Mouse (Mus musculus): Measurements from ENCODE around the gene Plcb3.
A peak's percentile ranks its signal among the peaks of the same experiment; 100 is the strongest.
"Not testable (repeated sequence)": the region's sequence is repeated elsewhere in the genome, so short reads cannot be mapped to it uniquely, and the experiment has no call there.

Plcb3 gene

DNA sequence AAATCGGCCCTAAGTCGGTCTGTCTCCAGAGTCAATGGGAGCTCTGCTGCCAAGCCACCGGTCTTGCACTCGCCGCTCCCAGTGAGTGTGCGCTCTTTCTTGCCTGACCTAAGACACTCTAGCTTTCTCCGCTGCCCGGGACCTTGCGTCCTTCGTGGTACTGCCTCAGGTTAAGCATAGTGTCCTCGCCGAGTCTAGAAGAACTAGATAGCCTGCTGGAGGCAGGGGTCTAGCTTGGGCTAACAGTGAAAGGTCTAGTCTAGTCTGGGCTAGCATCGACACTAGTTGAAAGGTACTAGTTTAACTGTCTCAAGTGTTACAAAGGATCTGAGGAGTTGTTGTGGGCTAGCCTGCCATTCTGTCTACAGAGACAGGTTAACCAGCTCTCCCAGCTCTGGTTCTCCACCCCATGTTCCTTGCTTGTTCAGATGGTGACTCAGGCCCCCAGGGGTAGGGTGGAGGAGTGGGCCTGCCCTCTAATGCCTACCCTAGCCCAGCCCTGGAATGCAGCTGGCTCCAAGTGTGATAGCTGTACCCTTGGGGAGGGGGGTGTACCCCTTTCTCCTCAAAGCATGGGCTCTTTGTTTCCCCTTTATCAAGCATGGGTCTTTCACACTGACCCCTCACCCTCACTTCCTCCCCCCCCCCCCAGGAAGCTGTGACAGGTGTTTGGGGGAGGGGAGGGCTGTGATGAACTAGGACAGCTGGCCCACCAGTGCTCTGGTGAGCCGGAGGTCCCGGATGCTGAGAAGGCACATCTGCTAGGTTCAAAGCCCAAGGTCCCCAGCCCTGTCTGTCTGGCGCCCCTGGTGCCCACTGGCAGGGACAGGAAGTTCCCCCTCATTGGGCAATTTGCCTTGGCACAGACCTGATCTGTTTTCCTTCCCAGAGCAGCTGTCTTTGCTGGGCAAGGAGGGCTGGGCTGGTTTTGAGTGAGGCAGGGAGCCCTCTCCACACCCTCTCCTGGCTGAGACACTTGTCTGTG, at the start of gene Plcb3:
TSS of gene Plcb3 (minus strand) at position 934 of the 985 bp plus-strand sequence.
- DNase-seq (ENCODE audit: low spot score): peak; percentile 91

DNA sequence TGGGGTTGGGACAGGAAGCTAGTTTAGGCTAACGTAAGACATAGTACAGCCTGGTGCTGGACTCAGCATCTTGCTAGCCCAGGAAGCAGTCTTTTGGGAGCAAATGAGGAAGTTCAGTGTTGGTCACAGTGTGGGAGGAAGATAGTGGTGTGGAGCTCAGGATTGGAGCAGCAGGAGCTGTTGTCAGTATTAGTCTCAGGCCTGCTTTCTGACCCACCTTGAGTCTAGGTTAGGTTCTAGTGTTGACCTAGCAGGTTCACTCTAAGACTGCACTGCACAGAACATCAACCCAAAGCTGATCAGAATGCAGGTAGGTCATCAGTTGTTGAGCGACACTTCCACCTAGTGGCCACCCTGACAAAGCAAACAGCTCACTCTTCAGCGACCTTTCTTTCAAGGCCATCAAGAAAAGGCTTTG, 44.0 kb upstream of the Plcb3 start:
- peak; percentile 64 for DNase-seq (ENCODE audit: low spot score)

DNA sequence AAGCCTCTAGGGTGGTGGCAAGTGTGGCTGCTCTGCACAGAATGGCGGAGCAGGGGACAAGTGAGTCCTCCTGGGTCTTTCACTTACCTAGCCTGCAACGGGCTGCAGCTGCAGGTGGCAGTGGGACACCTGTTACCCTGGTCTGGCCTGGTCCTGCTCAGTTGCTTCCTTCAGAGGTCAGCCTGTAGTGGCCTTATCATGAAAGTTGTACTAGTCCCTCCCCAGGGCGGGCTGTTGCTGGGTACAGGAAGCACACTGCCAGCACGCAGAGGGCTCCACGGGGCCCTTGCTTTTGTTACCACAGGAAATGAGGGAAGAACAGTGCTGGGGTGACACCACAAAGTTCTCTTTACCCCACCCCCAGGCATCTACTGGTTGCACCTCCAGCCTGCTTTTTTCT, 42.9 kb upstream of the Plcb3 start, which contains the start of gene Fermt3:
TSS of gene Fermt3 (minus strand) at position 279 of the 400 bp plus-strand sequence.
- DNase-seq (ENCODE audit: low spot score): no peak

DNA sequence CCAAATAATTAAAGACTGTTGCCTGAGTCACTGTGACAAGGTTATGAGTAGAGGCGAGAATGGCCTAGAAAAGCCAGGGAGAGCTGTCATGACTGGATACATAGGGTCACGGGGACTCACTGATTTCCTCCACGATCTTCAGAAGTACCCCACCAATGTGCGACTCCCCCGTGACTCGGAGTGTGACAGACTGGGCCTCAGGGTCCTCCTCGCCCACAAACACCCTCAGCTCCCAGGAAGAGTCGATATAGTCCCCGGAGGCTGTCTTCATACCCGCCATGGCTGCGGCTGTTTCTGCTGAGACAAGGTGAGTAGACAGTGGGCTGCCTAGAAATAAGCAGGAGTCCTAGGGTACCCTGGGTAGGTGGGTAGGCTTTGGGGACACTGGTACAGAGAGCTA, 42.3 kb upstream of the Plcb3 start:
- DNase-seq (ENCODE audit: low spot score): no peak

DNA sequence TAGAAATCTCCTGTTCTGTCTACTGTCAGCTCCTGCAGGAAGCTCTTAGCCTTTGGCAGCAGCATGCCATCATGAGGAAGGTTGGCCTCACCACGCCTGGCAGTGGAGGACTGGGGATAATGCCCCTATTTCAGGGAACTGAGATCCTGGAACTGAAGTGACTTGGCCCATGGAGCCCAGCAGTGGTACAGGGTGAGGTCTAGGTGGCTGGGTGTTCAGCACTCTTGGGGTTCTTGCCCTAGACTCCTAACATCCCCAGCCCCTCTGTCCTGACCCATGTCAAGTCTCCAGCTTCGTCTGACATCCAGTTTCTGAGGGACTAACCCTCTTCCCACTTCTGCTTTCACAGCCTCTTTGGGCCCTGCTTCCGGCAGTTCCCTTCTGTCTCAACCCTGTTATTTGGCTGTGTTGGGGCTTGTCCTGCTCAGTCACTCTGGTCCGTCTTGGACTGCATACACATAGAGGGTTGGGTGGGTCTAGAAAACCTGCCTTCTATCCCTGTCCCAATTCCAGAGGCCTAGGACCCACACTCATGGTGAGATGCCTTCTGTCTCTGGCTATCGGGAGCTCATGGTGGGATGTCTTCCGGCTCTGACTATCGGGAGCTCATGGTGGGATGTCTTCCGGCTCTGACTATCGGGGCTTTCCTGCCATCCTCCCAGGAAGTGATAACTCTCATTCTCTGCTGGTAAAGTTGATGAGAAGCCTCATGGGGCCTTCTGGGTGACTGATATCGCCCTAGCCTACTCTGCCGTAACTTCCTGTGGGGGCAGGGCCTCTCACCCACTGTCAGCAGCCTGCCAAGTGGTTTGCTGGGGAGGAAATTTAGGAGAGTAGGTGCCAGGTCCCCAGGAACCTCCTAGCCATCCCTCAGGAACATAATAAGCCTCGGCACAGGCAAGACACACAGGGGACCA, 41.5 kb upstream of the Plcb3 start:
- DNase-seq (ENCODE audit: low spot score): no peak

DNA sequence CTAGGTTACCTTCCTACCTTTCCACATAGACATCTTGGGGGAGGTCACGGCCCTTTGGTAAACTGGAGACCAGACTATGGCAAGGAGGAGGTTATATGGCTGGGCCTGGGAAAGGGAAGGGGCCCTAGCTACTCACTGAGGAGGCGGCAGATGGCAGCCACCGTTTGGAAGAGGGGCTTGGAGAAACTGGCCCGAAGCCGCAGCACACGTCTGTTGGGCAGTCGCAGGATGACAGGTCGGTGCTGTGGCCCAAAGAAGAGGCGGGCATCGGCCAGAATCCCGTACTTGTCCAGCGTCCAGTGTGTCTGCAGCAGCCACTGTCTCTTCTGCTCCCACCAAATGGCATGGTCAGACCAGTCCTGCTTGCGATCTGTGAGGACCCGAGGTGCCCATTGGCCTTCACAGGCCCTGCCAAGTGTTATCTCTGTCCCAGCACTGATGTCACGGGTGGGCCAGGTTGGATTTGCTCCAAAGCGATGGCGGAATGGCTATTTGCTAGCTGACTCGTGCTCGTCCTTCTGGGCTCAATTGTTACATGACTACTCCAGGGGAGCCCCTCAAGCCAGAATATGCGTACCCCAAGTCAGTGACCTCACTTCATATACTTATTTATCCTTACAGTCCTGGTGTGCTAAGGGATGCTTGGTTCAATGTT, 38.3 kb upstream of the Plcb3 start:
- DNase-seq (ENCODE audit: low spot score): no peak

DNA sequence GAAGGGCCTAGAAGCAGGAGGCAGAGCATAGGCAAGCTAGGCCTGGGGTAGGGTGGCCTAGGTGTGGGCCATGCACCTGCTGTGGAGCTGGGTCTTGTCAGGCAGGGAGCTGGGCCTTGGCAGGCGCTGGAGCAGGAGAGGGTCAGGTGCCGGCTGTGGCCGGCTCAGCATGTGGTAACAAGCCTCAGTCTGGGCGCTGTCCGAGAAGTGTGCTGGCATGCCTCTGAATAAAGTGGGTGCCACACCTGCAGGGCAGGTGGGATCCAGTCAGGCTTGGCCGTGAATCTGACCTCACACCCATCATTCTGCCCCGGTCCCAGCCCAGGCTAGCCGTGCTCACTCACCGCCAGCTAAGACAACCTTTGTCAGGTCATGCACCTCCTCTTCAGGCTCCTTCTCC, 37.7 kb upstream of the Plcb3 start:
- no peak for DNase-seq (ENCODE audit: low spot score)

DNA sequence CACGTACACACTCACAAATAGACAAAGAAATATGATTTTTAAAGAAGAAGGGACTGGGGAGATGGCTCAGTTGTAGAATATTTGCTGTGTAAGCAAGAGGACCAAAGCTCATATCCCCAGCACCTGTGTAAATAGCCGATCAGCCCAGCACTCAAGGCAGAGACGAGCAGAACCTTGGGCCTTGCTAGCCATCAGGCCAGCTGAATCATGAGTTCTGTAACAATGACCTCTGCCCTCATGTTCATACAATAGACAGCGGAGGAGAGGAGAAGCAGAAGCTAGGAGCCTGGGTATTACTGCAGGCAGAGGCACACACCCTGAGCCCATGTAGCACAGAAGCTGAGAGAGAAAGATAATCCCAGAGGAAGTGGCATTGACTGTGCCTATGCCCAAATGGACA, 36.2 kb upstream of the Plcb3 start:
- no peak for DNase-seq (ENCODE audit: low spot score)

DNA sequence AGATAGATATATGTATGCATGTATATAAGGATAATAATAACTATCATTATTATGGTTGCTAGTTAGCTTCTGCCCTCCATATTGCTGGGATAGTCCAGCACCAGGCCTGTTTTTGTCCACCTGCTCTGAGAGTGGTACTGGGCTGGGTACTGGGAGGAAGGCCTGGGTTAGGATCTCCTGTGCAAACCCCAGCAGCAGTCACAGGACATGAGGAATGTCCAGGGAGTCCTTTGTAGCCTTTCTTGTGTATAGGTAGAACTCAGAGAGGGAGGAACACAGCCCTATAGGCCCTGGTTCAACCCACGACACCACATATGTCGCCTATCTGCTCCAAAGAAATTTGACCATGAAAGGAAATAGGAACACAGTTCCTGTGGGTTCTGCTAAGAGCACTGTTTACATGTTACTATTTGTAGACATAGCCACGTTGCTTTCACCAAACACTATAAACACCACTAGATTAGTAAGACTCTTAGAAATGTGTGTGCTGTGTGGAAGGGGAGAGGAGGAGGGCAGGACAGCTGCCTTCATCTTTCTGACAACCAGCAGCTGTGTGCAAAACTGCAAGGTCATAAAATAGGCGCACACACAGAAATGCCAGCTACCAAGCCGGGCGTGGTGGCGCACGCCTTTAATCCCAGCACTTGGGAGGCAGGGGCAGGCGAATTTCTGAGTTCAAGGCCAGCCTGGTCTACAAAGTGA, 30.8 kb upstream of the Plcb3 start:
- DNase-seq (ENCODE audit: low spot score): no peak

DNA sequence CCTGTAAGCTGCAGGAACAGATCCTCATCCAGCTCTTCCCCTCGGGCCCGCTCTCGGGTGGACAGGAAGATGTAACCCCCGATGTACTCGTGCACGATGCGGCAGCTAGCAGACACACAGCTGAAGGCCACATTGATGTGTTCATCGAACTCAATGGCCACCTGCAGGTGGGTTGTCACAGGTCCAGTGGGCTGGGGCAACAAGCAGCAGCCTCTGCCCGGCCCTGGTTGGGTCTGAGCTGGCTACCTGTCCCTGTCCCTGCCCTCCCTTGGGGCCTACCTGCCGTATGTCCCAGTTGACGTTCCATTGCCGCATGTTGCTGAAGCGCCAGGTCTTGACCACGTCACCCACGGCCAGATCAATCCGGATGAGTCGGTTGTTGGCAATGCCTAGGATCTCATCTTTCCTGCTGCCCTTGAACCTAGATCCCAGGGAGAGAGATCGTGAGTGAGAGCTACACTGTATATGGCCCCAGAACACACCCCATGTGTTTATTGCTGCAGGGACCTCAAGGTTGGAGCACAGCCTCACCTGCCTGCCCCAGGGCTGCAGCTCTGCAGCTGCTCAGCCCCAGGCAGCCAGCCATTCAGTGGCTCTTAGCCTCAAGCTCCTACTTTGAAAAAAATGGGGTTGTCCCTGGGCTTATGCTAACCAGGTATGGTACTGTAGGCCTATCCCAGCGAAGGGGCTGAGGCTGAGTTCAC, 23.2 kb upstream of the Plcb3 start:
- no peak for DNase-seq (ENCODE audit: low spot score)

DNA sequence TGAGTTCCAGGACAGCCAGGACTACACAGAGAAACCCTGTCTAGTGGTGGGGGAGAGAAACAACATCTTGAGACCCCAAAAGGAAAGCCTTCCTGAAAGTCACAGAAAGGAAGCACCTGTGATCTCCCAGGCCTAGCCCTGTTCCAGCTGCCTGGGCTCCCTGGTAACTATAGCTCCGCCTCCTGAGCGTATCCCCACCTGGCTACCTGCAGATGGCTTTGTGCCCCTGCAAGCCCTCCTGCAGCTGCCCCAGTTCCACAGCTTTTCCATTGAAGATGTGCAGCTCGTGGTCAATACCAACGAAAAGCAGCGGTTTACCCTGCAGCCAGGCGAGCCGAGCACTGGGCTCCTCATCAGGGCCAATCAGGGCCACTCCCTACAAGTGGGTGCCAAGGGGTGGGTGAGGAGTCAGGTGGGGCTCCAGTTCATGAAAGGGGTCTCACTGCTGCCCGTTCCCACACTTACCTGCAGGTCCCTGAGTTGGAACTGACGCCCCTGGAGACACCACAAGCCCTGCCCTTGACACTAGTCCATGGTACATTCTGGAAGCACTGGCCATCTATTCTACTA, 21.5 kb upstream of the Plcb3 start:
- DNase-seq (ENCODE audit: low spot score): no peak

DNA sequence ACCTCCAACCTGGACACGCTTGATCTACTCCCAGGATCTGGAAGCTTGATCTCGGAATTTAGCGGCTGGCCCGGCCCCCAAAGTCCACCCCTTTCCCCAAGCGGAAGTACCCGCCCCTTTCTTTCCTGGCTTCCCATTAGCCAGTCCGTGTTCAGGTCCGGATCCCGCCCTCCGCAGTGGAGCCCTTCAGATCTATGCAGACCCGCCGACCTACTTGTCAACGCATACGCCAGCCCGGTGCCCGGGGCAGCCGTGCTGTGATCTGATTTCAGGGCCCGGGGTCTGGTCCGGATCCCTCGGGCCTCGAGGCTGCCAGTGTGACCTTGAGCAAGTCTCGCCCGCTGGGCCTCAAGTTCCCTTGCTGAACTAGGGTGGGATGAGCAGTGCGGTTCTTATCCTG, 19.7 kb upstream of the Plcb3 start, which contains the start of the genes Nudt22 and Trpt1:
TSS of gene Nudt22 (minus strand) at position 112 of the 400 bp plus-strand sequence.
TSS of gene Trpt1 (plus strand) at position 126 of the 400 bp plus-strand sequence.
- DNase-seq (ENCODE audit: low spot score): peak; percentile 80

DNA sequence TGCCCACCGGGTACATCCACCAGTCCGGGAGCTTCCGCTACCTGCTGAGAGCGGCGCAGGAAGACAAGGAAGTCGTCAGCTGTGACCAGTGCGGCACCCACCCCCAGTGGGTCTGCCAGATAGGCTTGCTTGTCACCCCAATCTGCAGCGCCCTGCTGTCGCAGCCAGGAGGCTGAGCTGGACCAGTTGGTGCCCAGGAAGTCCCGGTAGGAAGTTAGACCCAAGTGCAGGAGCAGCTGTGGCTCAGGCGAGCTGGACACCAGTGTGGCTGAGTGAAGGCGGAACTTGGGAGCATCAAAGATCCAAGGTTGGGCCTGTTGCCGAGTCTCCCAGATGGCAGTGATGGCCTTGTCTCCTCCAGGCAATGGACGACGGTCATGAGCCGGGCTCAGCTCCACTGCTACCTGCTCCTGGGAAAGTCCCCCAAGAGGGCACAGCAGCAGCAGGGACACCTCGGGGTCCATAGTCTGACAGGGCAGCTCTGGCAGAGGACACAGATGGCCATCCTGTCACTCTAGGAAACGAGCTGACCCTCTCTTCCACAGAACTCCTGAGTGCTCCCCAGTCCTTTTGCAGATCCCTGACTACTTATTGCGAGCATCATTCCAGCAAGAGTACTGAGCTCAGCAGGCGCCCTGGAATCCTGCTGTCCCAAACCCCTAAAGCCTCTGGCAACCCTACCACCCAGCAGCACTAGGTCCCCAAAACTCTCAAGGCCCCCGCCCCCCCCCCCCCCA, 19.2 kb upstream of the Plcb3 start:
- DNase-seq (ENCODE audit: low spot score): no peak

DNA sequence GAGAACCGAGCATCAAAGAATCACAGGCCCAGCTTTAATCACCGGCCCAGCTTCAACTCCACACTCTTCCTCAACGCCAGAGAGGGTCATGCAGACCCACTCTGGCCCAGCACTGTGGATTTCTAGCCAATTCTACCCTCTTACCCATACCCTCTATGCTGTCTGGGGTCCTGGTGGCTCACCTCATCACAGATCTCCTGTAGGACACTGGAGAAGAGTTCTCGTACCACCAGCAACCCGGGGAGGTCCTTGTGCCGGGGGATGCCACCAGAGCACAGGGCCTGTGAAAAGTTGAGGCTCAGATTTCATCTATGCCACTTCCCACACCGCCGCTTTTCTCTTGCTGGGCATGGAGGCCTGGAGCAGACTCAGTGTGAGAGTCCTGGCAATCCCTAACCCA, 18.2 kb upstream of the Plcb3 start:
- DNase-seq (ENCODE audit: low spot score): no peak

DNA sequence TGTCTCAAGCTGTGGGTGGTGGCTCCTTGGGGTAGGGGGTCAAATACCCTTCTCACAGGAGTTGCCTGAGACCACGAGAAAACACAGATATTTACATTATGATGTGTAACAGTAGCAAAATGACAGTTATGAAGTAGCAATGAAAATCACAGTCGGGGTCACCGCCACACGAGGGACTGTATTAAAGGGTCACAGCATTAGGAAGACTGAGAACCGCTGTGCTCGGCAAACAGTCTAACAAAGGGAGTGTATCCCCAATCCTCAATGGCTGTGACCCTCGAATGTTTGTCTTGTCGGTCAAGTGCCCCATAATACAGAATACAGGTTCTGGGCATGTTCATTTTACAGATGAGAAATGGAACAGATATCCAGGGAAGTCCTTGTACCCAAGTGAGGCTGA, 17.7 kb upstream of the Plcb3 start:
- no peak for DNase-seq (ENCODE audit: low spot score)

DNA sequence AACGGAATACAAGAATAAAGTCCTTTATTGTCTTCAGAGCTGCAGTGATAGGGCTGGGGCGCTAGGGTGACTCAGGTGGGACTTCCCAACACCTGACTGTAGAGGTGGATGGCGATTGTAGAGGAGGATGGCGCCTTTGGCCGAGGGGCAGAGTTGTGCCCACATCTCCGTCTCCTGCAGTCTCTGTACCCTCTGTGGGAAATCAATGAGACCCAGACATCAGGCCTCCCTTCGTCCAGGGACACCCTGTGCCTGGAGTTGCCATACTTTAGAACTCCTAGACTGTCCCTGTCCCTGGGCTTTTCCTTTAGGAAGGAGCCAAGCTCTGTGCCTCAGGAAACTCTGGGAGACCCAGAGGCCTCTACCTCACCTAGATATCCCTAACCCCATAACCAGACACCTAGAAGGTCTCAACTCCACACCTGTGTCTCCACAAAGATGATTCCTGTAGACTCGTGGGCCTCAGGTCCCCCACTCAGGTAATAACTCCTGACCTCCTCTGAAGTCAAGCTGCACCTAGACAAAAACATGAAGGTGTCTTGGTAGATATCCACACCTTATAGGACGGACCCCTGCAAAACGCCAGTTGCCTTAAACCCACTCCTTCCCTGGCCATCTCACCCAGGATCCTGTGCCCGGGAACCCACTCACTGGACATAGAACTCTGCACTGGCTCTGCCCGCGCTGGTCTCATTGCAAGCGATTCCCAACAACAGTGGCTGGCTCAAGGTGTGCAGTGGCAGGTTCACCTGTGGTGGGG, 16.9 kb upstream of the Plcb3 start:
- no peak for DNase-seq (ENCODE audit: low spot score)

DNA sequence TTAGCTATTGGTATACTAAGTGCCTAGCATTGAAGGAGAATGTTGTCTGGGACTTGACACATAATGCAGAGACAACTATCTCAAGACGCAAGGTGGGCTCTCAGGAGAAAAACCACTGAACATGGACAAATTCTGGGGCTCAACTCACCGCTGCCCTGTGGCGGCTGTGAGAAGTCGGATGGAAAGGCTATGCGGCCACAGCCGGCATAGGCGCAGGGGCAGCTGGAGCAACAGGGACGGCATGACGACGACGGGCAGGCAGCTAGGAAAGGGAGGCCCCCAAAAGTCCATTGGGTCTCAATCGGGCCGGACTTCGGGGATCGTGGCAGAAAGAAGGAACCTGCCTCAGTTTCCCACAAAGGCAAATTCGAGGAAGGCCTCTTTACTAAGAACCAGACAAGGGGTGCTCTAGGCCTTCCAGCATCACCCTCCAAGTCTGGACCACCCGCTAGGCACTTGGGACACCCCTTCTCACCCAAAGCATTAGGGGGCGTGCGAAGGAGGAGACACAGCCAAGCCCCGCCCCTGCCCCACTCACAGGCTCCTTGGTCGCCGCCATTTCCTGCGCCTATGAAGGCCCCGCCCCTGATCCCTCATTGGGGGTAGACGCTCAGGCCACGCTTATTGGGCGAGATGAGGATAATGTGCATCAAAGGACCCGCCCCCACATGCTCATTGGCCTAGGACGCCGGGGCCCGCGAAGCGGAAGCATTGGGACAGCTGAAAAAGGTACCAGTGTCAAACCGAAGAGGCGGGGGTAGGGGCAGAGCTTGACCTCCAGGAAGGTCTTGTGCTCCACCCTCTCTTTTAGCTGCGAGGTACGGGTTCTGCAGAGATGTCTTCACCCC, 16.0 kb upstream of the Plcb3 start, which contains the start of gene Dnajc4:
TSS of gene Dnajc4 (minus strand) at position 562 of the 848 bp plus-strand sequence.
- peak; percentile 91 for DNase-seq (ENCODE audit: low spot score)

DNA sequence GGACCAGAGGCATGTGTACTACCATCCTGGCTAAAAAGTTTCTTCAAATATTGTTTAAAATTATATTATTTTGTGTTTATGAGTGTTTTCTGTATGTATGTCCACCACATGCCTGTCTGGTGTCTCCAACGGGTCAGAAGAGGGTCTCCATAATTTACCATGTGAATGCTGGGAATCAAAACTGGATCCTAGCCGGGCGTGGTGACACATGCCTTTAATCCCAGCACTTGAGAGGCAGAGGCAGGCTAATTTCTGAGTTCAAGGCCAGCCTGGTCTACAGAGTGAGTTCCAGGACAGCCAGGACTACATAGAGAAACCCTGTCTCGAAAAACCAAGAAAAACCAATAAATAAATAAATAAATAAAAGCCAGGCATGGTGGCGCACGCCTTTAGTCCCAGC, 14.9 kb upstream of the Plcb3 start:
- not testable (repeated sequence) for DNase-seq (ENCODE audit: low spot score)
